Mouse (Mus musculus) heart, postnatal 0 days (tissue): Measurements from ENCODE around the gene Gm49366. TPM values are rescaled to one million over a fixed set of nuclear protein-coding genes. Genes with fewer than 3 reads are reported as not detected.
"Not testable (repeated sequence)": the region's sequence is repeated elsewhere in the genome, so short reads cannot be mapped to it uniquely, and the experiment has no call there.

Experiments
- ATAC-seq: fragments of 200-750 bp; cut with Nextera tagmentation; 2 replicates; pipeline ENCODE4 v1.8.0; 2017; ENCODE audit warnings: low read depth, moderate number of reproducible peaks, moderate library complexity; ENCODE audit not compliant: insufficient read depth
- DNase-seq: peaks from one replicate; pipeline ENCODE4 v3.0.0-alpha.2; 2016; ENCODE audit warnings: low spot score
- H3K27ac ChIP-seq: fragments of 300-500 bp; sonication (generic); 2 replicates; pipeline ENCODE4 v1.5.1; 2014; ENCODE audit warnings: low read depth, mild to moderate bottlenecking
- H3K27me3 ChIP-seq: fragments of 300-500 bp; sonication (generic); 2 replicates; pipeline ENCODE4 v1.6.1; 2014; ENCODE audit warnings: low read length, mixed read lengths; ENCODE audit not compliant: control insufficient read depth, insufficient read depth
- H3K36me3 ChIP-seq: fragments of 300-500 bp; sonication (generic); replicated peaks from 2 replicates; pipeline ENCODE4 v1.6.1; 2014; ENCODE audit warnings: low read length, mixed read lengths; ENCODE audit not compliant: control insufficient read depth, insufficient read depth
- H3K4me1 ChIP-seq: fragments of 300-500 bp; sonication (generic); 2 replicates; pipeline ENCODE4 v1.6.1; 2014; ENCODE audit warnings: antibody characterized with exemption; ENCODE audit not compliant: control insufficient read depth, insufficient read depth
- H3K4me2 ChIP-seq: fragments of 300-500 bp; sonication (generic); 2 replicates; pipeline ENCODE4 v1.6.1; 2014; ENCODE audit warnings: low read depth, mild to moderate bottlenecking, low read length, moderate library complexity
- H3K4me3 ChIP-seq: fragments of 300-500 bp; sonication (generic); 2 replicates; pipeline ENCODE4 v1.5.1; 2014; ENCODE audit warnings: low read depth, low read length
- H3K9ac ChIP-seq: fragments of 300-500 bp; sonication (generic); replicated peaks from 2 replicates; pipeline ENCODE4 v1.6.1; 2014; ENCODE audit warnings: low read depth, low read length, mixed read lengths
- H3K9me3 ChIP-seq: fragments of 300-500 bp; sonication (generic); replicated peaks from 2 replicates; pipeline ENCODE4 v1.6.1; 2016; ENCODE audit warnings: low read length; ENCODE audit not compliant: control insufficient read depth
- CTCF ChIP-seq: IDR thresholded peaks from 2 replicates; pipeline ENCODE4 v1.5.1; 2016; ENCODE audit warnings: antibody characterized with exemption, control low read depth, low read depth
- EP300 ChIP-seq: IDR thresholded peaks from 2 replicates; pipeline ENCODE4 v1.6.1; 2016; ENCODE audit warnings: antibody characterized with exemption, low read depth
- WGBS: fragments of 180-500 bp; shearing (Covaris S2); extraction: QIAGEN DNeasy Blood & Tissue Kit; methylation state at CpG from one replicate; pipeline ENCODE4 v1.1.7; 2014; 5-methylcytosine and 5-hydroxymethylcytosine counted together
- polyA plus RNA-seq: library from polyadenylated mRNA; unstranded; fragments of >200 nt; fragmentation: Nextera tagmentation; extraction: Ambion mirVana; gene quantifications from 2 replicates; pipeline ENCODE4 v1.2.1, GENCODE M21; 2015
- total RNA-seq: library from RNA; depleted of rRNA; stranded (reverse); fragments of >200 nt; gene quantifications from 2 replicates; pipeline ENCODE4 v1.2.3, GENCODE M21; 2014; ENCODE audit warnings: low replicate concordance

Gm49366 gene
- total and polyA plus RNA-seq, 2 experiments from 2014 or later: not detected

- H3K9me3 ChIP-seq: 0 out of 2 replicates have a peak, but pooled peaks cover 6% of the 10 kb centered on the region
- H3K4me2 ChIP-seq: no peak overlapping the region
- no peak overlapping the region for H3K9ac ChIP-seq
- no peak for ATAC-seq
- no peaks in the 10 kb centered on the region for H3K36me3 ChIP-seq
- no peak overlapping the region for H3K27ac ChIP-seq
- TF ChIP-seq EP300 (no peak), CTCF (no peak)
- DNase-seq: no peak
- H3K27me3 ChIP-seq: no peaks in the 10 kb centered on the region
- no peak overlapping the region for H3K4me3 ChIP-seq
- WGBS: 88% methylated on average over 1 of the region's 1 CpGs
- H3K4me1 ChIP-seq: no peaks in the 10 kb centered on the region
Measured at GRCm38 (mm10) chr12:84046906-84047305, 8.2 kb downstream of the Gm49366 start.

GRCm38 (mm10) chr12:84050744-84051143 is 12.0 kb downstream of the Gm49366 start:
- not testable (repeated sequence) for H3K9me3 ChIP-seq, H3K4me3 ChIP-seq, DNase-seq, H3K27ac ChIP-seq, H3K9ac ChIP-seq, H3K4me1 ChIP-seq, H3K4me2 ChIP-seq, H3K36me3 ChIP-seq, ATAC-seq
- 77% methylated on average over 5 of the region's 5 CpGs for whole genome bisulfite sequencing
- 0 out of 2 replicates have a peak, but pooled peaks cover 15% of the 10 kb centered on the region for H3K27me3 ChIP-seq

- H3K27me3 ChIP-seq: 0 out of 2 replicates have a peak, but pooled peaks cover 15% of the 10 kb centered on the region
- H3K4me3 ChIP-seq: peak within 1 kb of the TSS; percentile 46; the same call in 1 of the 2 replicates
- no peak within 1 kb of the TSS for H3K27ac ChIP-seq
- DNase-seq (no peak), ATAC-seq (no peak)
- no peak within 1 kb of the TSS for H3K9ac ChIP-seq
- WGBS: 78% methylated on average over 5 of the region's 5 CpGs
- peak within 1 kb of the TSS; percentile 65 for H3K4me2 ChIP-seq
- H3K36me3 ChIP-seq: no peaks in the 10 kb centered on the region
- TF ChIP-seq CTCF: no peak
- no peak for TF ChIP-seq EP300
- H3K9me3 ChIP-seq: 0 out of 2 replicates have a peak, but pooled peaks cover 6% of the 10 kb centered on the region
- 0 out of 2 replicates have a peak, but pooled peaks cover 4% of the 10 kb centered on the region for H3K4me1 ChIP-seq
Measured at GRCm38 (mm10) chr12:84051937-84052474, 13.3 kb downstream of the Gm49366 start, which contains the start of gene Acot3. TSS of gene Acot3 (plus strand) at chr12:84052144.

- H3K4me2 ChIP-seq: no peak overlapping the region
- 90% methylated on average over 7 of the region's 7 CpGs for WGBS
Measured at GRCm38 (mm10) chr12:84052609-84053008, 13.9 kb downstream of the Gm49366 start.

GRCm38 (mm10) chr12:84053173-84053572 is 14.4 kb downstream of the Gm49366 start:
- TF ChIP-seq EP300 (no peak), CTCF (no peak)
- ATAC-seq (no peak), DNase-seq (no peak)
- 0 out of 2 replicates have a peak, but pooled peaks cover 15% of the 10 kb centered on the region for H3K27me3 ChIP-seq
- H3K4me3 ChIP-seq: peak overlapping the region; percentile 46
- H3K4me1 ChIP-seq: 0 out of 2 replicates have a peak, but pooled peaks cover 4% of the 10 kb centered on the region
- H3K36me3 ChIP-seq: no peaks in the 10 kb centered on the region
- WGBS: 7% methylated on average over 16 of the region's 16 CpGs
- 0 out of 2 replicates have a peak, but pooled peaks cover 6% of the 10 kb centered on the region for H3K9me3 ChIP-seq
- peak overlapping the region; percentile 65 for H3K4me2 ChIP-seq
- H3K9ac ChIP-seq: peak overlapping the region; percentile 32
- no peak overlapping the region for H3K27ac ChIP-seq

More at GRCm38 (mm10) chr12:84052609-84053008, 13.9 kb downstream of the Gm49366 start:
- DNase-seq: no peak
- no peak for ATAC-seq
- 0 out of 2 replicates have a peak, but pooled peaks cover 15% of the 10 kb centered on the region for H3K27me3 ChIP-seq
- no peaks in the 10 kb centered on the region for H3K36me3 ChIP-seq
- no peak overlapping the region for H3K27ac ChIP-seq
- 0 out of 2 replicates have a peak, but pooled peaks cover 4% of the 10 kb centered on the region for H3K4me1 ChIP-seq
- peak overlapping the region; percentile 46; the same call in 1 of the 2 replicates for H3K4me3 ChIP-seq
- 0 out of 2 replicates have a peak, but pooled peaks cover 6% of the 10 kb centered on the region for H3K9me3 ChIP-seq
- no peak for TF ChIP-seq EP300
- no peak for TF ChIP-seq CTCF
- H3K9ac ChIP-seq: no peak overlapping the region
